Mouse (Mus musculus): ENCODE results near the gene Dcakd.

GRCm38 (mm10) chr11:103004852-103005251 is 23.3 kb downstream of the Dcakd start:
- TF ChIP-seq POLR2A (IDR thresholded peaks at IDR 0.05; ENCODE audit: insufficient read depth, low read depth, low read length) (no peak), CTCF (IDR thresholded peaks at IDR 0.05; ENCODE audit: insufficient read depth, low read depth, low read length) (no peak)

Data from olfactory bulb, adult 2 months (tissue).